Mouse (Mus musculus) neutrophil, adult 5-6 weeks (primary cell): ENCODE results near the gene Gm17631. TPM values are rescaled to one million over a fixed set of nuclear protein-coding genes. Genes with fewer than 3 reads are reported as not detected.
"Not testable (repeated sequence)": the region's sequence is repeated elsewhere in the genome, so short reads cannot be mapped to it uniquely, and the experiment has no call there.

Experiments used
- ATAC-seq: fragments of 151-379, 151-347 bp; 2 replicates; pipeline ENCODE4 v1.8.0; 2017; ENCODE audit warnings: mild to moderate bottlenecking, moderate TSS enrichment; ENCODE audit not compliant: insufficient number of reproducible peaks, poor library complexity, low FRiP score, severe bottlenecking; ENCODE audit errors: extremely low read depth
- total RNA-seq: library from RNA; stranded (forward); fragments of 200-1000 nt; gene quantifications from 2 replicates; pipeline ENCODE4 v1.2.3, GENCODE M21; 2017

Gm17631 gene
- total RNA-seq: not detected in 2 replicates

DNA sequence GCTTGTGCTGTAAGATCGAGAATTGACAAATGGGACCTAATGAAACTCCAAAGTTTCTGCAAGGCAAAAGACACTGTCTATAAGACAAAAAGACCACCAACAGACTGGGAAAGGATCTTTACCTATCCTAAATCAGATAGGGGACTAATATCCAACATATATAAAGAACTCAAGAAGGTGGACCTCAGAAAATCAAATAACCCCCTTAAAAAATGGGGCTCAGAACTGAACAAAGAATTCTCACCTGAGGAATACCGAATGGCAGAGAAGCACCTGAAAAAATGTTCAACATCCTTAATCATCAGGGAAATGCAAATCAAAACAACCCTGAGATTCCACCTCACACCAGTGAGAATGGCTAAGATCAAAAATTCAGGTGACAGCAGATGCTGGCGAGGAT is at the start of gene Gm17631:
Gene Gm17631 (plus strand): TSS at position 301 of the 400 bp plus-strand sequence.
- not testable (repeated sequence) for ATAC-seq

GRCm38 (mm10) chr6:129817731-129818130 is 44.7 kb upstream of the Gm17631 start:
- ATAC-seq: no peak

DNA sequence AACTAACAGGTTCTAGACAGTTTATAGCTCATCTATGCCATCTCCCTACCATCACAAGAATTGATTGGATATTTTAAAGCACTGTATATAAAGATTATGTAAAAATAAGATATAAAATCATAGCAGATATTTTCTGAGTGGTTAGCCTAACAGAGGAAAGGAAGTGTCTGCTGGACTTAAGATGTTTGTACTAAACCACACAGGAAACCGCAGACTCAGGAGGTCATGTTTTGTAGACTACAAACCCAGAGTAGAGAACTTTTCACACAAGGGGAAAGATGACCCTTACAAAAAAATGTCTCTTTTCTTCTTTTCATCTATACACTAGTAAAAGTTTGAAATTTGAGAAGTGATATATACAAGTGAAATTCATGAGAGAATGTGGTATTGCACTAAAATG is 38.4 kb upstream of the Gm17631 start:
- no peak for ATAC-seq

- no peak for ATAC-seq
These were observed 36.9 kb upstream of the Gm17631 start for GRCm38 (mm10) chr6:129825559-129825958.

- ATAC-seq: peak; percentile 66; the same call in 1 of the 2 replicates
These were observed 14.1 kb downstream of the Gm17631 start, which contains the start of gene Klra17 for GRCm38 (mm10) chr6:129876549-129876948. TSS of gene Klra17 (minus strand) at chr6:129876672.

- peak; percentile 48; the same call in 1 of the 2 replicates for ATAC-seq
These were observed 20.1 kb downstream of the Gm17631 start for GRCm38 (mm10) chr6:129882525-129882924.

Other genes starting within 250 kb of the Gm17631 start
- gene Klrk1, start 238.8 kb upstream of the Gm17631 start, total RNA-seq: 7.0 and 9.3 TPM in 2 replicates
- not detected in 2 replicates for gene Klrc3, start 219.3 kb upstream of the Gm17631 start, total RNA-seq
- gene Klrc2, start 202.0 kb upstream of the Gm17631 start, total RNA-seq: 2.1 and 3.3 TPM in 2 replicates
- gene Klrc1, start 183.7 kb upstream of the Gm17631 start, total RNA-seq: 1.2 and 2.8 TPM in 2 replicates
- gene Klri1, start 145.5 kb upstream of the Gm17631 start, total RNA-seq: not detected in 2 replicates
- gene Klri2, start 122.2 kb upstream of the Gm17631 start, total RNA-seq: 1.2 and 1.6 TPM in 2 replicates
- not detected in 2 replicates for gene Gm156, start 78.4 kb upstream of the Gm17631 start, total RNA-seq
- 43.4 and 44.9 TPM in 2 replicates for gene Klra17, start 14.0 kb downstream of the Gm17631 start, total RNA-seq
- not detected in 2 replicates for gene Klra5, start 55.0 kb downstream of the Gm17631 start, total RNA-seq
- not detected in 2 replicates for gene Klra6, start 164.3 kb downstream of the Gm17631 start, total RNA-seq
- 0.37 and 1.6 TPM in 2 replicates for gene Klra4, start 204.6 kb downstream of the Gm17631 start, total RNA-seq